Mouse (Mus musculus): ENCODE data around the gene Clip2. TPM values are rescaled to one million over a fixed set of nuclear protein-coding genes. Genes with fewer than 3 reads are reported as not detected.

The Clip2 gene
- polyA plus RNA-seq, 1 experiment from 2014 or later = 15.4 TPM

GRCm38 (mm10) chr5:134540881-134541280, 11.4 kb downstream of the Clip2 start:
- Histone ChIP-seq H3K27me3 (ENCODE audit: control insufficient read depth, insufficient read depth, low read length) (no peaks in the 10 kb centered on the region), H3K27ac (ENCODE audit: low read depth, low read length) (no peak overlapping the region), H3K9ac (replicated peaks; ENCODE audit: low read depth, low read length) (no peak overlapping the region), H3K4me2 (ENCODE audit: low read depth, low read length) (no peak overlapping the region), H3K4me1 (ENCODE audit: control insufficient read depth, insufficient read depth, low read length) (peaks cover 19% of the 10 kb centered on the region), H3K36me3 (ENCODE audit: control insufficient read depth, insufficient read depth, low read length) (peaks cover 4% of the 10 kb centered on the region; the same call in 1 of the 2 replicates), H3K4me3 (ENCODE audit: low read depth, low read length) (no peak overlapping the region), H3K9me3 (ENCODE audit: control insufficient read depth, low read length) (no peaks in the 10 kb centered on the region)
- WGBS = 77% methylated on average over 6 of the region's 6 CpGs
- ATAC-seq (ENCODE audit: low read depth) = no peak

- H3K4me2 ChIP-seq (ENCODE audit: low read depth, low read length) = no peak overlapping the region
- peaks cover 11% of the 10 kb centered on the region for H3K36me3 ChIP-seq (ENCODE audit: control insufficient read depth, insufficient read depth, low read length)
- H3K9me3 ChIP-seq (ENCODE audit: control insufficient read depth, low read length) = no peaks in the 10 kb centered on the region
- no peaks in the 10 kb centered on the region for H3K27me3 ChIP-seq (ENCODE audit: control insufficient read depth, insufficient read depth, low read length)
- 11% methylated on average over 3 of the region's 3 CpGs for WGBS
- H3K4me3 ChIP-seq (ENCODE audit: low read depth, low read length) = no peak overlapping the region
- peak; percentile 55; the same call in 1 of the 2 replicates for ATAC-seq (ENCODE audit: low read depth)
- no peak overlapping the region for H3K9ac ChIP-seq (replicated peaks; ENCODE audit: low read depth, low read length)
- H3K27ac ChIP-seq (ENCODE audit: low read depth, low read length) = peak overlapping the region; percentile 55; the same call in 1 of the 2 replicates
- H3K4me1 ChIP-seq (ENCODE audit: control insufficient read depth, insufficient read depth, low read length) = peaks cover 18% of the 10 kb centered on the region
These were observed 12.3 kb downstream of the Clip2 start for GRCm38 (mm10) chr5:134539891-134540290.

DNA sequence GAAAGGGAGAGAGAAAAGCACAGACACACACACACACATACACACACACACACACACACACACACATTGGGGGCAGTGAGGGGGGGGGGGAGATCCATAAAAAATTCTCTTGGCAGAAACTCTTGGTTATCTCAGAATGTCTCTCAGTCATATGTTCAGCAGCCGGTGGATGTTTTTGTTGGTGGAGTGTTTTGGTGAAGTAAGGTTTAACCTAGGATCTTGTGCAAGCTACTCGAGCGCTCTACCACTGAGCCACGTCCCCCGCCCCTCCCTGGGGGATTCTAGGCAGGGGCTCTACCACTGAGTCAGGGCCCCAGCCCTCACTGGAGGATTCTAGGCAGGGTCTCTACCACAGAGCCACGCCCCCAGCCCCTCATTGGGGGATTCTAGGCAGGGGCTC, 16.2 kb downstream of the Clip2 start:
- no peak overlapping the region for H3K4me2 ChIP-seq (ENCODE audit: low read depth, low read length)
- no peak overlapping the region for H3K27ac ChIP-seq (ENCODE audit: low read depth, low read length)
- no peak overlapping the region for H3K9ac ChIP-seq (replicated peaks; ENCODE audit: low read depth, low read length)
- H3K27me3 ChIP-seq (ENCODE audit: control insufficient read depth, insufficient read depth, low read length) = no peaks in the 10 kb centered on the region
- no peaks in the 10 kb centered on the region for H3K9me3 ChIP-seq (ENCODE audit: control insufficient read depth, low read length)
- no peak for ATAC-seq (ENCODE audit: low read depth)
- WGBS = 90% methylated on average over 6 of the region's 6 CpGs
- peaks cover 28% of the 10 kb centered on the region for H3K36me3 ChIP-seq (ENCODE audit: control insufficient read depth, insufficient read depth, low read length)
- no peak overlapping the region for H3K4me3 ChIP-seq (ENCODE audit: low read depth, low read length)
- peaks cover 11% of the 10 kb centered on the region for H3K4me1 ChIP-seq (ENCODE audit: control insufficient read depth, insufficient read depth, low read length)

DNA sequence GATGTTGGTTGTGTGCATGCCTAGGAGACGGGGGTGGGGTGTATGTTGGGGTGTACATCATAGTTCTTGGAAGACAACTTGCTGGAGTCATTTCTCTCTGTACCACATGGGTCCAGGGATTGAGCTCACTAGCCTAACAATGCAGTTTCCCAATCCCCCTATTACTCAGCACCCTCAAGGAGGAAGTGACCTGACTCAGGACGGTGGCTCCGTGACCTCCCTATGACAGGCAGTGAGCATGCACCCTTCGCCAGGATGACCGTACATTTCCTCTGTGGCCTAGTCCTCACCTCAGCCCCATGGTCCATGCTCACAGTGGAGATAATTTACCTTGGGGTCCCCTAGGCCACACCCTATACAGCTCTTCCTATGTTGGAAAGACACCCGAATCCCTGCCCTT, 19.8 kb downstream of the Clip2 start:
- Histone ChIP-seq H3K27me3 (ENCODE audit: control insufficient read depth, insufficient read depth, low read length) (no peaks in the 10 kb centered on the region), H3K4me2 (ENCODE audit: low read depth, low read length) (no peak overlapping the region), H3K4me3 (ENCODE audit: low read depth, low read length) (no peak overlapping the region), H3K9me3 (ENCODE audit: control insufficient read depth, low read length) (no peaks in the 10 kb centered on the region), H3K36me3 (ENCODE audit: control insufficient read depth, insufficient read depth, low read length) (peaks cover 28% of the 10 kb centered on the region), H3K9ac (replicated peaks; ENCODE audit: low read depth, low read length) (no peak overlapping the region), H3K27ac (ENCODE audit: low read depth, low read length) (no peak overlapping the region), H3K4me1 (ENCODE audit: control insufficient read depth, insufficient read depth, low read length) (peaks cover 8% of the 10 kb centered on the region; the same call in 1 of the 2 replicates)
- ATAC-seq (ENCODE audit: low read depth) = no peak
- WGBS = 93% methylated on average over 6 of the region's 6 CpGs

DNA sequence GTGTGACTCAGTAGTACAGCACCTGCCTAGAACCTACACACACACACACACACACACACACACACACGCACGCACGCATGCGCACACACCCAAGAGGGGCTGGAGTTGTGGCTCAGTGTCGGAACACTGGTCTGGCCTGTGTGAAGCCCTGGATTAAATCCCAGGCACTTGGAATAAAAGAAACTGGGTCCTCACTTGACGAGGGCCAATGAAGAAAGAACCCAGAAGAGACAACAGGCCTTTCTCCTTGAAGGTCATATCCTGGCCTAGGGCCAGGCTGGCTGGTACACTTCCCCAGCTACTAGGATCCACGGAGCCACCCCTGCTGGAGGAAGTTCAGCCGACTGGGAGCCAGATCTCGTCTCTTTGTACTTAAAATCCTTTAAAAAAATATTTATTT, 20.6 kb downstream of the Clip2 start:
- no peak overlapping the region for H3K9ac ChIP-seq (replicated peaks; ENCODE audit: low read depth, low read length)
- H3K9me3 ChIP-seq (ENCODE audit: control insufficient read depth, low read length) = no peaks in the 10 kb centered on the region
- H3K27ac ChIP-seq (ENCODE audit: low read depth, low read length) = peak overlapping the region; percentile 52
- H3K4me3 ChIP-seq (ENCODE audit: low read depth, low read length) = no peak overlapping the region
- no peak for ATAC-seq (ENCODE audit: low read depth)
- H3K4me1 ChIP-seq (ENCODE audit: control insufficient read depth, insufficient read depth, low read length) = peaks cover 8% of the 10 kb centered on the region; the same call in 1 of the 2 replicates
- H3K27me3 ChIP-seq (ENCODE audit: control insufficient read depth, insufficient read depth, low read length) = no peaks in the 10 kb centered on the region
- WGBS = 72% methylated on average over 9 of the region's 9 CpGs
- no peak overlapping the region for H3K4me2 ChIP-seq (ENCODE audit: low read depth, low read length)
- peaks cover 28% of the 10 kb centered on the region for H3K36me3 ChIP-seq (ENCODE audit: control insufficient read depth, insufficient read depth, low read length)

GRCm38 (mm10) chr5:134530830-134531229, 21.4 kb downstream of the Clip2 start:
- Histone ChIP-seq H3K9ac (replicated peaks; ENCODE audit: low read depth, low read length) (no peak overlapping the region), H3K36me3 (ENCODE audit: control insufficient read depth, insufficient read depth, low read length) (peaks cover 28% of the 10 kb centered on the region), H3K4me2 (ENCODE audit: low read depth, low read length) (no peak overlapping the region), H3K4me1 (ENCODE audit: control insufficient read depth, insufficient read depth, low read length) (peaks cover 8% of the 10 kb centered on the region; the same call in 1 of the 2 replicates), H3K27ac (ENCODE audit: low read depth, low read length) (peak overlapping the region; percentile 52; the same call in 1 of the 2 replicates), H3K9me3 (ENCODE audit: control insufficient read depth, low read length) (no peaks in the 10 kb centered on the region), H3K27me3 (ENCODE audit: control insufficient read depth, insufficient read depth, low read length) (no peaks in the 10 kb centered on the region), H3K4me3 (ENCODE audit: low read depth, low read length) (no peak overlapping the region)
- peak; percentile 49; the same call in 1 of the 2 replicates for ATAC-seq (ENCODE audit: low read depth)
- WGBS = 56% methylated on average over 7 of the region's 7 CpGs

GRCm38 (mm10) chr5:134528488-134528887, 23.7 kb downstream of the Clip2 start:
- no peak for ATAC-seq (ENCODE audit: low read depth)
- Histone ChIP-seq H3K27ac (ENCODE audit: low read depth, low read length) (0 out of 2 replicates have a peak overlapping the region, but pooled peaks have one; percentile 48), H3K36me3 (ENCODE audit: control insufficient read depth, insufficient read depth, low read length) (peaks cover 13% of the 10 kb centered on the region), H3K4me1 (ENCODE audit: control insufficient read depth, insufficient read depth, low read length) (peaks cover 8% of the 10 kb centered on the region; the same call in 1 of the 2 replicates), H3K9ac (replicated peaks; ENCODE audit: low read depth, low read length) (0 out of 2 replicates have a peak overlapping the region, but pooled peaks have one; percentile 16), H3K9me3 (ENCODE audit: control insufficient read depth, low read length) (no peaks in the 10 kb centered on the region), H3K27me3 (ENCODE audit: control insufficient read depth, insufficient read depth, low read length) (no peaks in the 10 kb centered on the region), H3K4me2 (ENCODE audit: low read depth, low read length) (no peak overlapping the region), H3K4me3 (ENCODE audit: low read depth, low read length) (no peak overlapping the region)
- 28% methylated on average over 9 of the region's 9 CpGs for WGBS

DNA sequence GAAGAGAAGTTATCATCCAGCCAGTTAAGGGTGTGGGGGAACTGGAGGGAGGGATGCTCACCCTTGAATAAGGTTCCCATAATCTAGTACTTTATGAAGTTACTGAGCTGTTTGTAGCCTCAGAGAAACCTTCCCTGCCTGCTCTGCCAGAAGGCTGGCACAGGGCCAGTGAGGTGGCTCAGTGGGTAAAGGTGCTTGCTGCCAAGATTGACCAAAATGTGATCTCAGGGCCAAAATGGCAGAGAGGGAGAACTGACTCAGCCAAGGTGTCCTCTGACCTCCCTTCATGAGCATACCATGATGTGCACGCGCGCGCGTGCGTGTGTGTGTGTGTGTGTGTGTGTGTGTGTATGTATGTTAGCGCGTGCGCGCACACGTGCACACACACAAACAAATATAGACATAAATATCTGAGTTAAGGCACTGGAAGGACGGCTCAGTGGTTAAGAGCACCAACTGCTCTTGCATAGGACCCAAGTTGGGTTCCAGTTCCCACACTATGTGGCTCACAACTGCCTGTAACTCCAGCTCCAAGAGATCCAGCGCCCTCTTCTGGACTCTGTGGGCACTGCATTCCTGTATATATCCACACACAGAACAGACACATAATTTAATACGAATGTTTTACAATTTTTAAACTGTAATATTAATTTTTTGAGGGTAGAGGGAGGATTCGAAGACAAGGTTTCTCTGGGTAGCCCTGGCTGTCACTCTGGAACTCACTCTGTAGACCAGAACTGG, 26.1 kb downstream of the Clip2 start:
- Histone ChIP-seq H3K4me3 (ENCODE audit: low read depth, low read length) (no peak overlapping the region), H3K9ac (replicated peaks; ENCODE audit: low read depth, low read length) (no peak overlapping the region), H3K4me2 (ENCODE audit: low read depth, low read length) (no peak overlapping the region), H3K36me3 (ENCODE audit: control insufficient read depth, insufficient read depth, low read length) (peaks cover 18% of the 10 kb centered on the region), H3K4me1 (ENCODE audit: control insufficient read depth, insufficient read depth, low read length) (peaks cover 8% of the 10 kb centered on the region; the same call in 1 of the 2 replicates), H3K27me3 (ENCODE audit: control insufficient read depth, insufficient read depth, low read length) (no peaks in the 10 kb centered on the region), H3K27ac (ENCODE audit: low read depth, low read length) (no peak overlapping the region), H3K9me3 (ENCODE audit: control insufficient read depth, low read length) (no peaks in the 10 kb centered on the region)
- WGBS = 93% methylated on average over 15 of the region's 15 CpGs
- no peak for ATAC-seq (ENCODE audit: low read depth)

DNA sequence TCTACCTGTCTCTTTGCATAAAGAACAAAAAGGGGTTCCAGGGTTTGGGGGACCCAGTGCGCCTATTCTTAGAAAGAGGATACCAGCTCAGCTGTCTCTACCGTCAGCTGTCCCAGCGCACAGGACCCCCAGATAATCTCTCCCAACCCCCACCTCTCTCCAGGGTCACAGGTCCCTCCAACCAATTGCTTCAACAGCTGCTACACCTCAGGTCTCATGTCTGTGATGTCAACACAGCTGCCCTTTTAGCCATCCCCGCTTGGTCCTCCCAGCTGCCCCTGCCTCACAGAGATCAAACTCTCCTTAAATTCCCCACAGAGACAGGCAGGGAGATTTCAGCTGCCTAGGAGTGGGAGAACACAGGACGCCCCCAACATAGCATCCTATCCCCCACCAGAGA, 28.5 kb downstream of the Clip2 start:
- WGBS = 86% methylated on average over 5 of the region's 5 CpGs
- H3K9me3 ChIP-seq (ENCODE audit: control insufficient read depth, low read length) = no peaks in the 10 kb centered on the region
- no peak overlapping the region for H3K4me2 ChIP-seq (ENCODE audit: low read depth, low read length)
- H3K4me1 ChIP-seq (ENCODE audit: control insufficient read depth, insufficient read depth, low read length) = peaks cover 2% of the 10 kb centered on the region; the same call in 1 of the 2 replicates
- no peak for ATAC-seq (ENCODE audit: low read depth)
- H3K27me3 ChIP-seq (ENCODE audit: control insufficient read depth, insufficient read depth, low read length) = no peaks in the 10 kb centered on the region
- no peak overlapping the region for H3K27ac ChIP-seq (ENCODE audit: low read depth, low read length)
- H3K9ac ChIP-seq (replicated peaks; ENCODE audit: low read depth, low read length) = no peak overlapping the region
- peaks cover 33% of the 10 kb centered on the region for H3K36me3 ChIP-seq (ENCODE audit: control insufficient read depth, insufficient read depth, low read length)
- no peak overlapping the region for H3K4me3 ChIP-seq (ENCODE audit: low read depth, low read length)

All from neural tube, embryonic 14.5 days (tissue).